Mouse (Mus musculus) thymus, postnatal 36 days (tissue): ENCODE results near the gene Suclg2.

Experiments
- DNase-seq, 2 experiments: peaks; one replicate each; pipeline ENCODE4 v3.0.0; 2022; ENCODE audit warnings: mixed read lengths in 2 of 2

Gene Suclg2

DNA sequence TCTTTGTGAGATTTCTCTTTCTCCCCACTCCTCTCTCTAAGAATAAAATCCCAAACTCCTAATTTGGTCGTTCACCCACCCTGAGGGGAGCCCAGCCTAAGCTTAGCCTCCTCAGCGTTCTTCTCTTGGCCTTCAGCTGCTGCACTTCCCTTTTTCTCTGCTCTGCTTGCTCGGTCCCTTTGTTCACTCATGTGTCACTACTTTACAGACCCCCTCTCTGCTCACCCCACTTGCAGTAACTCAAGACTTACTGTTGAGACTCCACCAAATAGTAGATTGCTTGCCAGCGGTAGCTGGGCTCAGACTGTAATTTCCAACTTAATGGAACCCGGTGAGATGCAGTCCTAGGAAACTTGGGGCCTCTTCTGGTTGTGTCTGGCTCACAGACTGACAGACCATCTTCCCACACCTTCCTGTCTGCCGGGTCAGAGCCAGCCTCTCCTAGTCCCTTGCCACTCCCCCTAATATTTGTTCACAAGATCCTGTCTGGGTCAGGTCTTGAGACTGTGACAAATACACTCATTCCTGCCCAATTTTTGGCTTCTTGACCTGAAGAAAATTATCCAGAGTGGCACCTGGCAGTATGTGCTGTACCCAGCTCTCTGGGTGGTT is 166.2 kb downstream of the Suclg2 start:
- no peak for DNase-seq

DNA sequence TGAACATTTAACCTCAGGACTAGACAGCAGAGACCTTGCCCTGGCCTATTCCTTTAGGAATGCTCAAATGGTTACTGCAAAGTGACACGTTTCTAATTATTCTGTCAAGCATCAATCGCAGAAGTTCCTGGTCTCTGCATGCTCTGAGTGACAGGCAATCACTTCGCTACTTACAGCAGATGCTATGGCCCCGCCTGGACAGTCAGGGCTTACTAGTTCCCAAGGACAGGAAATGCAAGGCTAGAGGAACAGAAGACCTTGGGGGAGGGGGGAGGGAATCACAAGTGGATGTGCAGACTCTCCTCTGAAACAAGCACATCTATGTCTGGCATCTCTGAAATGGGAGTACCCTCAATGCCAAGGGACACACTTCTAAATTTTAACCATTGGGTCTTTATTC is 167.6 kb downstream of the Suclg2 start:
- DNase-seq: no peak

DNA sequence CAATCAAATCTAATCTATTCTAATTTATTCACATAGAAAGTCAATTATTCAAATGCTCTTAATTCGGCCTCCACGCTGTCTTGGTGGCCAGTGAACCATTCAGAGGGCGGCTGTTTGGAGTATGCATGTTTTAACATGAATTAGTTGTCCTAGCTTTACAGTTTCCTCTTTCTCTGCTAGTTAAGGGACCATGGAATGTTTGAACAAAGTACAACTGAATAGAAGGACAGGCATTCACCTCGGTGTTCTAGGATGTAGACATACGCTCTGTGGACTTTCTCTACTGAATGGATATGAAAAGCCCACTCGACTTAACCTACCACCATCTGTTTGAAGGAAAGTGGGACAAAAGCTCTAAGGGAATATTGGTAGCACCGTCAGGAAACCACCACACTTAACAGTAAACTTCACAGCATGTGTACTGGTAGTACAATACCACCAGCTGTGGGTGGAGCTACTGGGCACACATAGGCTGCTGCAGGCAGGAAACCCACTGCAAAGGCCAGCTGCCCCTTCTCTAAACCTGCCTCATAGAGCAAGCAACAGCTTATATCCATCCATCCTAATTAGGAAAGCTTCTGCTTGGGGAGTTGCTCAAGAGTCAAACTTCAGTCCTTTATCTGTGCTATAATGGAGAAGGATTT is 172.3 kb downstream of the Suclg2 start:
- DNase-seq: no peak

DNA sequence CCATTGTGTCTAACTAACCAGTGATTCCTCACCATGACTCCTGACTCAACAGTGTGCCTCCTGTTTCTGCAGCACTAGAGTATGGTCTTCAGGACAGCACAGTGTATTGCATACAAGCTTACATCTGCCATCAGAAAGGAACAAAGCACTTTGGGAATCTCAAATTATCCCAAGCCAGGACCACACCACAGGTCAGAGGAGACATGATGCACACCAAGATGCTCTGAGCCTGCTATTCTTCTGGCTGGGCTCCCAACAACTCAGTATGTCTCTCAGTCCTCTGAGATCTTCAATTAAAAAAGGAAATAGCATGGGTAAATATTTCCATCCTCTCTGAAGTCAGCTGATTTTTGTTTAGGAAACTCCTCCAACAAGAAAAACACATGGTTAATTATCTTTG is 172.9 kb downstream of the Suclg2 start:
- DNase-seq: no peak

DNA sequence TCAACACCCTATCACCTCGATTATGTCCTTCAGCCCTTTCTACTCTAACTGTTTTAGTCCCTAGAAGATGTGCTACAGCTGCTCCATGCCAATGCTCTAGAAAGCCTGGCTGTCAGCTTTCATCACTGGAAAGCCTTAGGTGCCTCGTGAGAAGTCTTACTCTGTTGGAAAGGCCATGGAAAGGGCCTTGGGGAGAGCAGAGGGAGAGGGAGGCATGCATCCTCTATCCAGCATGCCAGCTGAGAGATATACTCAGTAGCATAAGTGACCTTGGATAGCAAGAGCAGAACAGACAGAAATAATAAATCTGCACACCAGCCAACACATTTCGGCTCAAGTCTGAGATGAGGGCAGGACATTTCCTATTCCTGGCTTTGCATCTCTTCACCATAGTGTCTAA is 173.3 kb downstream of the Suclg2 start:
- no peak for DNase-seq

DNA sequence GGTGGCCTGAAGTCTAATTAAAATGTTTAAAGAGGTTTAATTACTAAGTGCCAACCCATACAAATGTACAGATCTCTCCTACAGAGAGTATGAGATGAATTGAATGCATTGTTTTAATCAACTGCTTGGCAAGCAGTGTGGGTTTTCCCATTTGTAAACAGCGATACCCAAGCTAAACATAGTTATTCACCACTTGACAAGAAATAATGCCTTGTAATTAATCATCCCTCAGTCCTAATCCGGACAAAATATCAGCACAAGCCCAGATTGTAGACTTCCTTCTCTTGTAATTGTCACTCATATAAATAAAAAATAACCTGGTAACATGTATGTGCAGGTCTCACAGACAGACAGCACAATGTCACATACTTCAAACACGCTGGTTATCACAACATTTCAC is 183.4 kb downstream of the Suclg2 start:
- no peak for DNase-seq

DNA sequence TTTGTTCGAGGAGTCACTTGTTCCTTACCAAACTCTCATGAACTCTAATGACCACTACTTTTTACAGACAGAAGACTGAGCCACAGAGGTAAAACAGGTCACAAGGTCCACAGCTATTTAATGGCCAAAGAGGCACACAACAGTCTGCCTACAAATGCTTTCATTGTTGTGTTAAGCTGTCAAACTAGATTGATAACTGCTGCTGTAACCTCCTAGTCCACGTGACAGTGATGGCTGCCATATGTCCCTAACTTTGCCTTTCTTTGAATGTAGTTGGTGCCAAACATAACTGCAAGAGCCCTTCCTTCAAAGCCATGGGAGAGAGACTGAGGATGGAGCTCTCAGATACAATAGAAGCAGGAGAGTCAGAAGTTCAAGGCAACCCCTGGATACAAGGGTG is 198.8 kb downstream of the Suclg2 start:
- DNase-seq: no peak

DNA sequence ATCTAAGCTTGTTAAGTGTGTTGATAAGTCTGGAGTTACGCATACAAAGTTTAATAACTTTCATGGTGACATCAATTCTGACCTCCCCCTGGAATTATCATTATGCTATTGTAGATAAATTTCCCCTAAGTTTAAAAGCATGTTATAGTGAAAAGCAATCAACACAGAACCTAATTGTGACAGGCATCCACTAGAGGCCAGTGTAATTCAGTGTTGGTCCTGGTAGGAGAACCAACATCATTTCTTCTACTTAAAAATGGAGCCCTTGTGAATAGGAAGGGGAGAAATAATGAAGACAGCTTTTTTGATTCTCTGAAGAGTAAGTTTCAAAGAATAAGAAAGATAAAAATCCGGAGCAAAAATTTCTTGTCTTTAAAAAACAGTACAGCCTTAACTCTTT is 200.2 kb downstream of the Suclg2 start:
- no peak for DNase-seq

DNA sequence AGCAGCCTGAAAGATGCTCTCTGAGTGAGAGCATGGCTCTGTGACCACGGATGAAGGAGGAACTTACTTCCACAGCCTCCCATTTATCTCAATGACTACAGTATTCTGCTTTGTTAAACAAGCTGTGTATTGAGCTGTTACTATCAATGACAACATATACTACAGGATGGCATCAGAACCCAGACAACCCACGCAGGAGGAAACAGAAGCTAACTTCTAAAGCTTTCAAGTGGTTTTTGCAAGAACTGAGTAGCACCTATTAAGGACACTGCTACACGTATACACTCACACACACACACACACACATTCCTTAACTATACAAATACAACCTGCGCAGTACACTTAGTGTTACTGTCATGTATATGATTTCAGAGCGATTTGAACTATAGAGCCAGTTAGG is 202.9 kb downstream of the Suclg2 start:
- DNase-seq: no peak

DNA sequence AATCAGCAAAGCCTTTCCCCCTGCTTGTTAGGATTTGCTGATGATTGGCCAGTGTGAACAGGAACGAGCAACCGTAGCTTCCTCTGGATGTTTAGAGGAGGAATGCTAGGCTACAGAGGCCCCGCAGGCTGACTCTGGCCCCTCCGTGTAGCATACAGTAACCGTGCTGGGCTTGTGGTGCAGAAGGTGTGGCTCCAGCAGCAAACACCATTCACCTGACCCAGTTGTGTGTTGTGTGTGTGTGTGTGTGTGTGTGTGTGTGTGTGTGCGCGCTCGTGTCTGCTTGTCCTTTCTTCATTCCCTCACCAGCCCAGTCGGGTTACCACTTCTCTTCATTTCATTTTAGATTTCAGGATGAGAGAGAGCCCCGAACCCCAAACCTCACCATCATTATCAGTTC is 203.9 kb downstream of the Suclg2 start:
- no peak for DNase-seq

DNA sequence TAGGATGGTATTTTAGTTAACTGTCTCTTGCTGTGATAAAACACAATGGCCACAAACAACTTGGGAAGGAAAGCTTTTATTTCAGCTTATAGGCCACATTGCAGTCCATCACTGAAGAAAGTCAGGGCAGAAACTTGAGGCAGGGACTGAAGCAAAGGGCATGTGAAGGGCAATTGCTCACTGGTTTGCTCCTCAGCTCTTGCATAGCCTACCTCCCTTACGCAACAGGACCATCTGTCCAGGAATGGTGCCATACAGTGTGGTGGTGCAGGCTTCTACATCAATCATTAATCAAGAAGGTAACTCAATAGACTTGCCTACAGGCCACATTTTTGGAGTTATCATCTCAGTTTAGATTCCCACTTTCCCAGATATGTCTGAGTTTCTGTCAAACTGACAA is 206.9 kb downstream of the Suclg2 start:
- DNase-seq: no peak

DNA sequence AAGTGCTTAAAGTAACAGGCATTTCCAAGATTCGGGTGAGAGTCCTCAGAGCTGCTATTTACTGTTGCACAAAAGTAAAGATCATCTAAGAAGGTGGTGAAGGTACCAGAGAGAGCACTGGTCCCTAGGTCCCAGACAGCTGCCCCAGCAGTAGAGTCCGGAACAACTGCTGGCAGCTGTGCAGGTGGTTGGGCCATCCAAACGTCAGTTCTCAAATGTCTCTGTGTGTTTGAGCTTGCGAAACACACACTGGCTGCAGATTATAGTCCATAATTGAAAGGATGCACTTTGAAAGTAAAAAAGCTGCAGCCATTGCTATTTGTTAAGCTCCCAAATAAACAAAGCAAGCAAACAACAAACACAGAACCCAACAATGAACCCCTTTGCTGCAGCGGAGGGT is 217.8 kb downstream of the Suclg2 start:
- DNase-seq: no peak

DNA sequence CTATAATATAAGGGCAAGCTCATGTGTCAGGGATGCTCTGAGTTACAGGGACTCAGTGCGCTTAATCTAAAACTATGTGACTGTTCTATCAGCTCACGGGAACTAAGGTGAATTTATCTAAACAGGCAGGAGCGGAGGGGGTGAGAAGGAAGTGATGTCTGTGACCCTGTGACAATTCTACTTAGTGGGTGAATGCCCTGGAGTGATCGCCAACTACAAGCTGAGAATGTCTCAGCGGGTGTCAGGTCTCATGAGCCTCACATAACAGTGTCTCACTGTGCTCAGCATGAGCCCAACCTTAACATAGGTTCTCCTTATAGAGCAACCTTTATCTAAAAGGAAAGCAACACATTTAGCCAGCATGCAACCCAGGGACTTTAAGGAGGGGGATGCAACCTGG is 219.0 kb downstream of the Suclg2 start:
- DNase-seq: no peak

DNA sequence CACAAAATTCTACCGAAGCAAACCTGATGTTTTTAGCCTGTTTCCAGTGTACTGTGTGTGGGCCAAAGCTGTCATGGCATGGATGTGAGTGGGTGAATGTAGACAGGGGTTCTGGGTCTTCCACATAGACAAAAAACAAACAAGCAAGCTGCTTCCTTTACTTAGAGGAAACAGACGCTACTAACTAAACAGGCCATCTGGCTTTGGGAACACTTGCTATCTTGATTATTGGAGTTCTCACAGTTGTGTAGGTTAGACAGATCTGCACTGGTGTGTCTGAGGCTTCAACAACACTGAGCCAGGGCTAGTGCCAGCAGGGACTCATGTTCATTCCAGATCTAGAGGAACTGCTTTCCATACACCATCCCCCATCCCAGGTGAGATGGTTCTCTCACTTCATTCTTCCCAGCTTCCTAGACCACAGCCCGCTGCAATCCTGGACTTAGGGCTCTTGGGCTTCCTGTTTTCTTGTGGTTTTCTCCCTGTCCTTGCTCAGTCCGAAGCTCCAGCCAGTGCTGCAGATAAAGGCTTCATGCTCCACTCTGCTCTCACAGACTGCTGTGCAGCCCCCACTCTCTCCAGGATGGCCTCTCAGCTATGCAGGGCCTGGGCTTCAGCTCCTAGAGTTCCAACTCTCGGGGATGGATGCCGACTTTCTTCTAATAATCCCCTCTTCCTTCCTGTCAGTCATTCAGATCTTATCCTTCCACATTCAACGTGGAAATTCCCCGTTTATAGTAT is 226.2 kb downstream of the Suclg2 start:
- no peak for DNase-seq

DNA sequence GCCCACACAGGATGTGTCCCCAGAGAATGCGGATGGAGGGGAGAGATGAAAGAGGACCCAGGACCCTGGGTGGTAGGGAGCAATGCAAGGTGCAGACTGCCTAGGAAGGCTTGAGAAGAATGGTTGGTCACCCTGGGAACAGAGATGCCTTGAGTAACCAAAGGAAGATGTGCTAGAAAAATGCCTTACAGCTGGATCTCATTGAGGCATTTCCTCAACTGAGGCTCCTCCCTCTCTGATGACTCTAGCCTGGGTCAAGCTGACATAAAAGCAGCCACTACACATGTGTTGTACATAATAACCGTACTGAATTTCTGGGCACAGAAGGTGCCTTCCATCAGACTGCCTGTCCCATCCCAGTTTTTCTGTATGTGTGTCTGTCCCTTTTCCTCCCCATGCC is 227.6 kb downstream of the Suclg2 start:
- DNase-seq: no peak

DNA sequence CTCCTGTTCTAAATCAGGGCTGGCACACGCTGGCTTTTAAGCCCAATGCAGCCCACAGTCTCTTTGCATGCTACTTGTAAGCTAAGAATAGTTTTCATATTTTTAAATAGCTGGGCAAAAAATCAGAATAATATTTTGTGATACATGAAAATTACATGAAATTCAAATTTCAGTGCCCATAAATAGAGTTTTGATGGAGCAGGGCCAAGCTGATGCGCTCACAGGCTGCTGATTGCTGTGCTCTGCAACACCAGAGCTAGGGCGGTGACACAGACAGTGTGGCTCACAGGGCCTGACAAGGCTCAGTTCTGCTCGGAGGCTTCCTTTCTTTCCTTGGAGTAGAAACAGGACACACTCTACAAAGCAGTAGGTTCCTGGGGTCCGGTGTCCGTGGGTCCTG is 232.8 kb downstream of the Suclg2 start:
- no peak for DNase-seq

DNA sequence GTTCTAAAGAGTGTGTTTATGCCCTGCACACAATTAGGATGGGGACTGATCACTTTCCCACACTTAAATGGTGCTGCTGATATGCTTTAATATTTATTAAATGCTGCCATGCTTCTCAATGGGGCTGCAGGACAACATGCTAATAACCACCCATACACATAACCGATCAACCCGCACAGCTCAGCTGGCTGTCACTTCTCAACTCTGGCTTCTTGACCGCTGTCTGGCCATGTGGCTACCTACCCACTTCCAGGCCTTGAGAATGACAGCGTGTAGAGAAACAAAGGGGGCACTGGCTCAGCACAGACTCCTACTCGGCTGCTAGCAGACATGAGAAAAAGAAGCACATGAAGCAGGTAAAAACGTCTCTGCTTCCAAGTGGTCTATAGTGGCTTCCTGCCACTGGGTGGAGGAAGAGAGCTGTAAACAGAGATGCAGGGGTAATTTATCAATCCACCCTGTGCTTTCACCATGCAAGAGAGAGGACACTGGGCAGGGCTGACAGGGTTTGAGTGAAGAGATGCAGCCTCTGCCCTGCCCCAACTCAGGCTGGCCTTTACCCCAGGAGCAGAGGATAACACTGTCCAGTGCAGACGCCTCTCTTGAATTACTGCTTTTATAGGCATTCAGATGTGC is 234.3 kb downstream of the Suclg2 start:
- peak in 1 of 2 experiments; percentile 7 for DNase-seq

DNA sequence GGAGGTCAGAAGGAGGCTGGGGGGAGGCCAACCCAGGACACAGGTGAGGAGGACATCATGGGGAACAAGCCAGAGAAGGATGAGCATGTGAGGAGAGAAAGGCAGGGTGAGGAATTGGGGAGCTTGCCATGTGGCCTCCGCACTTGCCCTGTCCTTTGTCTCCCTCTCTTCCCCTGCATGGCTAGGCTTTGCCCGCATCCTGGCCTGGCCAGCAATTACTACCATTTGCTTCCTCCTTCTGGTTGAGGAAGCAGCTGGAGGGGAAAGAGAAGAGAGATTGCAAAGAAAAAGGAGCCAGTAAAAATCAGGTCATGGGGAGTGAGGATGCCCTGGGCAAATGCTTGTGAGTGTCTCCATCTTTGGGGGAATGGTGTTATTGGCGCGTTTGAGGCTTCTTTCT is 234.9 kb downstream of the Suclg2 start:
- DNase-seq: no peak

DNA sequence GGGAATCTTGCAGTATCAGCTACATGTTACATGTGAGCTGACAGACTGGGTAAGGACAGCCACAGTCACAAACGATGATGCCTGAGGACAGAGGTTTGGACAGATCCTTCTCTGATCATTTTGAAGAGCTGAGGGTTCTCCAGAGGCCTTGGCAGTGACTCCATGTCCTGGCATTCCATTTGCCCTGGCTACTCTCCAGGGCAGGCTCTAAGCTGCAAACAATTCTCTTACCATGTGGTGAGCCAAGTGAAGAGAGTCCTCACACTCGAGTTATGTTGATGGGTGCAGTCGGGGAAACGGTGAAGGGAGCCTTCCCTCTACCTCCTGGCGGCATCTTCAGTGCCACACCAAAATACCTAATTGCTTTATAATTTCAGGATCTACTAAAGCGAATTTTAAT is 235.5 kb downstream of the Suclg2 start:
- DNase-seq: no peak

DNA sequence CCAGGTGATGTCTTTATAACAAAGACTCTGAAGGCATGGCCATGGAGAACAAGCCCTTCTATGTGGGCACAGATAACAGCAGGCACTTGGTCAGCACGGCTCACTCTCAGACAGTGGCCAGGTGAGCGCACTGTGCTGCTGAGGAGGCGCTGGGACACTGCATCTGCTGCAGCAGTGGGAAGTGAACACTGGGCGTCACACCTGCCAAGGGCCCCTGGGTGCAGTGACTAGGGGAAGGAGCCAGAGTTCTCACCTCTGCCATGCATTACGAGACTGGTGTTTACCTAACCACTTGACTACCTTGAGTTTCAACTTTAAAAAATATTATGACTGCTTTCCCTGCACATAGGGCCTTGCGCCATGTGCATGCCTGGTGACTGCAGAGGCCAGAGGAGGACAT is 238.8 kb downstream of the Suclg2 start:
- no peak for DNase-seq

DNA sequence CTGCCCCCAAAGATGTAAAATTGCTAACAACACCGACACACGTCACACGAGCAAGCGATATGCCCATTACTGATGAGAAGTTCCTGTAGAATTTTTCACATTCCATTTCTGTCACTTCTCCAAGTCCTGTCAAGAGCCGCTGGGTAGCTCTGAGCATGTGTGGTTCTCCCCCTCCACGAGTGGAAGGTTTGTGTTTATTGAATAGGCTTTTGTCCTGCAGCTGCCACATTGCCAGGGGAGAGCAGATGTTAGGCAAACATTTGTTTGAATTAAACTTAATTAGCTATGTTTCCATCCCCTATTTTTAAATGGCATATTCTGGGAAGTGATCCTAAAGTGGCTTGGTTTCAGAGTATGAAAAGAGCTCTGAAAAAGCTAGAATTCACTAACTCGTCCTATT is 249.1 kb downstream of the Suclg2 start:
- no peak for DNase-seq

DNA sequence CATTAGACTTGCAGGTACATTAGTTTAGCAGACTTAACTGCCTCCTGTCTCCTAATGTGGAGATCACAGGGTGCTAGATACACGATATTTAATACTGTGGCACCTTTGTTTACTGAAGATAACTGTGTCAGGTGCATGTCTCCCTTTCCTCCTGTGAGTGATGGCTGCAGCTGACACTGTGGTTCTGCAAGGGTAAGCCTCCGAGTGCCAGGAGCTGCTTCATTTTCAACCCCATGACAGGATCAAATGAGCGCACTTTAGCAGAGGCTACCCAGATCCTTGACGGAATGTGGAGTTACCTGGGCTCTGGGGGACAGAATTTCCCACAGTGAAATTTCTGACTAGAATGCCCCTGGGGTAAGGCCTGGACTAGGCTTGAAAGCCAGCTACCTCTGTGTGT is 253.3 kb downstream of the Suclg2 start:
- DNase-seq: no peak

DNA sequence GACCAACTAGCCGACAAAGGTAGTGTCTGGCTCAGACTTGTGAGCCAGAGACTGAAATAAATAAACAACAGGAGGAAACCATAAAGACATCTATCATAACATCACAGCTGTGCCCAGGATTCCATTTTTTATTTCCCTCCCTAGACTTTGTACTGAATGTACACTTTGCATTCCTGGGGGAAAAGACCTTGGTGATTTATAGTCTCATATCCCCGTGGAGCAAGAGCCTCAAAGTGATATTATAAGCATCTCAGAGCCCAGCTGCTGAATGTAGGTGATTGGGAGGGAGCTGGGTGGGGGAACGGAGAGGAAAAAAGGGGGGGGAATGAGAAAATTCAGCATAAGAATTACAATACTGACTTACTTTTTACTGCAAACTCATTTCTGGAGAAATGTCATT is 259.2 kb downstream of the Suclg2 start:
- no peak for DNase-seq

DNA sequence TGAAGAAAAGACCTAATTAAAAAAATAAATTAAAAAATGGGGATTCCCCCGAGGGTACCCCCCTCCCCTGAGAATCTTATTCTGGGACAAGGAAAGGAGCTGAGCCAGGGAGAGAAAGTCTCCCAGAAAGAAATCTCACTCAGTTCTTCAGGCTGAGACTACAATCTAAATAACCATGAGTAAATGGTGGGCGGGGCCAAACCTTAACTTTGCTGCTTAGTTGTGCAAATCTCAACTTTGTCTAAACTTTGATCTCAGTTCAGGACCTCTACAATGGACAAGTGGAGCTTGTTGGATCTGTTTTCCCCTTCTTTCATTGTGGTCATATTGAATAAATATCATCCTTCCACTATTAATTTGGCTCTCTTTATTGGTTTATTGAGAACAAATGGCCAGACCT is 272.4 kb downstream of the Suclg2 start:
- no peak for DNase-seq
